Mouse (Mus musculus) embryonic facial prominence, embryonic 11.5 days (tissue): Measurements from ENCODE around the gene RPS10-NUDT3. TPM values are rescaled to one million over a fixed set of nuclear protein-coding genes. Genes with fewer than 3 reads are reported as not detected.

ENCODE experiments used
- ATAC-seq: fragments of 200-750 bp; cut with Nextera tagmentation; replicated peaks from 2 replicates; pipeline ENCODE4 v1.8.0; 2017; ENCODE audit warnings: low read depth; ENCODE audit not compliant: insufficient number of reproducible peaks, low FRiP score, low TSS enrichment
- DNase-seq: peaks from one replicate; pipeline ENCODE4 v3.0.0-alpha.2; 2015; ENCODE audit warnings: low spot score
- H3K27ac ChIP-seq: fragments of 300-500 bp; sonication (generic); replicated peaks from 2 replicates; pipeline ENCODE4 v1.5.1; 2014; ENCODE audit warnings: mild to moderate bottlenecking, low read depth, low read length, control low read depth
- H3K27me3 ChIP-seq: fragments of 300-500 bp; sonication (generic); 2 replicates; pipeline ENCODE4 v1.6.1; 2014; ENCODE audit warnings: mild to moderate bottlenecking, low read length, moderate library complexity, mixed read lengths; ENCODE audit not compliant: control insufficient read depth, insufficient read depth
- H3K36me3 ChIP-seq: fragments of 300-500 bp; sonication (generic); replicated peaks from 2 replicates; pipeline ENCODE4 v1.6.1; 2014; ENCODE audit warnings: low read depth, mild to moderate bottlenecking, low read length, moderate library complexity, mixed read lengths; ENCODE audit not compliant: control insufficient read depth, insufficient read depth
- H3K4me1 ChIP-seq: fragments of 300-500 bp; sonication (generic); 2 replicates; pipeline ENCODE4 v1.6.1; 2014; ENCODE audit warnings: low read length, mixed read lengths; ENCODE audit not compliant: control insufficient read depth, insufficient read depth
- H3K4me2 ChIP-seq: fragments of 300-500 bp; sonication (generic); 2 replicates; pipeline ENCODE4 v1.6.1; 2014; ENCODE audit warnings: low read depth, mild to moderate bottlenecking, control low read depth, low read length, moderate library complexity
- H3K4me3 ChIP-seq: fragments of 300-500 bp; sonication (generic); 2 replicates; pipeline ENCODE4 v1.5.1; 2014; ENCODE audit warnings: low read depth, low read length, control low read depth
- H3K9ac ChIP-seq: fragments of 300-500 bp; sonication (generic); replicated peaks from 2 replicates; pipeline ENCODE4 v1.6.1; 2014; ENCODE audit warnings: mild to moderate bottlenecking, control low read depth, low read length
- H3K9me3 ChIP-seq: fragments of 300-500 bp; sonication (generic); replicated peaks from 2 replicates; pipeline ENCODE4 v1.6.1; 2016; ENCODE audit warnings: mild to moderate bottlenecking, low read length, inconsistent platforms, mixed read lengths; ENCODE audit not compliant: control insufficient read depth
- WGBS: fragments of 180-500 bp; shearing (Covaris S2); extraction: QIAGEN DNeasy Blood & Tissue Kit; methylation state at CpG from one replicate; pipeline ENCODE4 v1.1.7; 2014; 5-methylcytosine and 5-hydroxymethylcytosine counted together
- polyA plus RNA-seq: library from polyadenylated mRNA; unstranded; fragments of >200 nt; fragmentation: Nextera tagmentation; extraction: Ambion mirVana; gene quantifications from 2 replicates; pipeline ENCODE4 v1.2.1, GENCODE M21; 2014

The RPS10-NUDT3 gene
- polyA plus RNA-seq, 1 experiment from 2014 or later = not detected

GRCm38 (mm10) chr17:27583185-27583894 lies 51.7 kb downstream of the RPS10-NUDT3 start:
- DNase-seq (no peak), ATAC-seq (no peak)
- no peaks in the 10 kb centered on the region for H3K4me1 ChIP-seq
- H3K9ac ChIP-seq = no peak overlapping the region
- H3K4me3 ChIP-seq = no peak overlapping the region
- H3K4me2 ChIP-seq = no peak overlapping the region
- no peaks in the 10 kb centered on the region for H3K9me3 ChIP-seq
- no peak overlapping the region for H3K27ac ChIP-seq
- H3K36me3 ChIP-seq = peaks cover 6% of the 10 kb centered on the region
- no peaks in the 10 kb centered on the region for H3K27me3 ChIP-seq
- 92% methylated on average over 13 of the region's 13 CpGs for WGBS

- Histone ChIP-seq H3K27me3 (no peaks in the 10 kb centered on the region), H3K4me2 (no peak overlapping the region), H3K4me1 (no peaks in the 10 kb centered on the region), H3K9me3 (no peaks in the 10 kb centered on the region), H3K4me3 (no peak overlapping the region), H3K9ac (no peak overlapping the region), H3K27ac (no peak overlapping the region), H3K36me3 (peaks cover 6% of the 10 kb centered on the region)
- whole genome bisulfite sequencing = 89% methylated on average over 20 of the region's 20 CpGs
- ATAC-seq (no peak), DNase-seq (no peak)
These were observed 54.5 kb downstream of the RPS10-NUDT3 start for GRCm38 (mm10) chr17:27580392-27581068.

- H3K36me3 ChIP-seq = peaks cover 6% of the 10 kb centered on the region
- H3K27ac ChIP-seq = no peak overlapping the region
- no peaks in the 10 kb centered on the region for H3K9me3 ChIP-seq
- H3K9ac ChIP-seq = no peak overlapping the region
- no peaks in the 10 kb centered on the region for H3K4me1 ChIP-seq
- no peak for ATAC-seq
- DNase-seq = no peak
- no peak overlapping the region for H3K4me2 ChIP-seq
- H3K4me3 ChIP-seq = no peak overlapping the region
- no peaks in the 10 kb centered on the region for H3K27me3 ChIP-seq
- WGBS = 91% methylated on average over 8 of the region's 8 CpGs
These were observed 55.2 kb downstream of the RPS10-NUDT3 start for GRCm38 (mm10) chr17:27579816-27580215.

GRCm38 (mm10) chr17:27578487-27578886 lies 56.5 kb downstream of the RPS10-NUDT3 start:
- Histone ChIP-seq H3K4me1 (no peaks in the 10 kb centered on the region), H3K9me3 (no peaks in the 10 kb centered on the region), H3K4me2 (no peak overlapping the region), H3K27me3 (no peaks in the 10 kb centered on the region), H3K9ac (no peak overlapping the region), H3K4me3 (no peak overlapping the region), H3K27ac (no peak overlapping the region), H3K36me3 (peaks cover 6% of the 10 kb centered on the region)
- DNase-seq (no peak), ATAC-seq (no peak)
- 94% methylated on average over 10 of the region's 10 CpGs for WGBS

- Histone ChIP-seq H3K4me3 (no peak overlapping the region), H3K4me2 (no peak overlapping the region), H3K27ac (no peak overlapping the region), H3K9me3 (no peaks in the 10 kb centered on the region), H3K4me1 (no peaks in the 10 kb centered on the region), H3K36me3 (peaks cover 4% of the 10 kb centered on the region), H3K27me3 (no peaks in the 10 kb centered on the region), H3K9ac (no peak overlapping the region)
- DNase-seq (no peak), ATAC-seq (no peak)
- 73% methylated on average over 6 of the region's 6 CpGs for WGBS
These were observed 57.6 kb downstream of the RPS10-NUDT3 start for GRCm38 (mm10) chr17:27577468-27577867.

GRCm38 (mm10) chr17:27576056-27576455 lies 59.0 kb downstream of the RPS10-NUDT3 start:
- ATAC-seq = no peak

GRCm38 (mm10) chr17:27575116-27575776 lies 59.8 kb downstream of the RPS10-NUDT3 start:
- no peak overlapping the region for H3K27ac ChIP-seq

More at GRCm38 (mm10) chr17:27576056-27576455, 59.0 kb downstream of the RPS10-NUDT3 start:
- WGBS = 88% methylated on average over 7 of the region's 7 CpGs
- H3K36me3 ChIP-seq = no peaks in the 10 kb centered on the region; the same call in none of the 2 replicates
- H3K27ac ChIP-seq = no peak overlapping the region
- H3K4me1 ChIP-seq = no peaks in the 10 kb centered on the region
- no peak overlapping the region for H3K4me2 ChIP-seq
- DNase-seq = no peak
- no peak overlapping the region for H3K4me3 ChIP-seq
- no peak overlapping the region for H3K9ac ChIP-seq
- no peaks in the 10 kb centered on the region for H3K27me3 ChIP-seq
- no peaks in the 10 kb centered on the region for H3K9me3 ChIP-seq

More at GRCm38 (mm10) chr17:27575116-27575776, 59.8 kb downstream of the RPS10-NUDT3 start:
- ATAC-seq (no peak), DNase-seq (no peak)
- Histone ChIP-seq H3K4me2 (no peak overlapping the region), H3K27me3 (no peaks in the 10 kb centered on the region), H3K9ac (no peak overlapping the region), H3K36me3 (no peaks in the 10 kb centered on the region; the same call in none of the 2 replicates), H3K4me3 (no peak overlapping the region), H3K9me3 (no peaks in the 10 kb centered on the region), H3K4me1 (no peaks in the 10 kb centered on the region)
- 81% methylated on average over 10 of the region's 10 CpGs for WGBS
